Mouse (Mus musculus): ENCODE measurements around the gene Gm21190. TPM values are rescaled to one million over a fixed set of nuclear protein-coding genes. Genes with fewer than 3 reads are reported as not detected.
"Not testable (repeated sequence)": the region's sequence is repeated elsewhere in the genome, so short reads cannot be mapped to it uniquely, and the experiment has no call there.

Gm21190 gene
- total and polyA plus RNA-seq, 2 experiments from 2014 or later, result not detected

GRCm38 (mm10) chr5:15506575-15507308, 22.3 kb downstream of the Gm21190 start:
- WGBS, result 53% methylated on average over 16 of the region's 16 CpGs
- DNase-seq (ENCODE audit: low spot score) (peak; percentile 74), ATAC-seq (peak; percentile 75; the same call in 1 of the 2 replicates)
- H3K9me3 ChIP-seq (ENCODE audit: low read length), result peaks cover 29% of the 10 kb centered on the region
- H3K36me3 ChIP-seq (ENCODE audit: insufficient read depth, low read length), result no peaks in the 10 kb centered on the region
- H3K27ac ChIP-seq, result no peak overlapping the region
- peak overlapping the region; percentile 8; the same call in 1 of the 2 replicates for H3K4me2 ChIP-seq (ENCODE audit: low read depth, low read length)
- H3K4me3 ChIP-seq (ENCODE audit: low read length), result no peak overlapping the region; the same call in 1 of the 2 replicates
- H3K9ac ChIP-seq (replicated peaks; ENCODE audit: low read length), result no peak overlapping the region
- H3K27me3 ChIP-seq (ENCODE audit: insufficient read depth, low read length), result no peaks in the 10 kb centered on the region
- TF ChIP-seq CTCF (IDR thresholded peaks at IDR 0.05; ENCODE audit: low read depth), result peak; percentile 74
- H3K4me1 ChIP-seq (ENCODE audit: insufficient read depth, low read length), result no peaks in the 10 kb centered on the region

- not testable (repeated sequence) for H3K27me3 ChIP-seq (ENCODE audit: insufficient read depth, low read length); H3K36me3 ChIP-seq (ENCODE audit: insufficient read depth, low read length); H3K4me2 ChIP-seq (ENCODE audit: low read depth, low read length); DNase-seq (ENCODE audit: low spot score); H3K27ac ChIP-seq; H3K4me1 ChIP-seq (ENCODE audit: insufficient read depth, low read length); H3K4me3 ChIP-seq (ENCODE audit: low read length); H3K9ac ChIP-seq (replicated peaks; ENCODE audit: low read length)
- 28% methylated on average over 5 of the region's 5 CpGs for WGBS
- TF ChIP-seq CTCF (IDR thresholded peaks at IDR 0.05; ENCODE audit: low read depth), result peak; percentile 34; the same call in 1 of the 2 replicates
- peaks cover 12% of the 10 kb centered on the region for H3K9me3 ChIP-seq (ENCODE audit: low read length)
- peak; percentile 71 for ATAC-seq
Observed at GRCm38 (mm10) chr5:15498774-15499400, 30.1 kb downstream of the Gm21190 start.

- H3K9me3 ChIP-seq (ENCODE audit: low read length), result peaks cover 15% of the 10 kb centered on the region
- H3K27me3 ChIP-seq (ENCODE audit: insufficient read depth, low read length); H3K27ac ChIP-seq; H3K36me3 ChIP-seq (ENCODE audit: insufficient read depth, low read length); ATAC-seq; H3K9ac ChIP-seq (replicated peaks; ENCODE audit: low read length); DNase-seq (ENCODE audit: low spot score); H3K4me2 ChIP-seq (ENCODE audit: low read depth, low read length); H3K4me1 ChIP-seq (ENCODE audit: insufficient read depth, low read length); H3K4me3 ChIP-seq (ENCODE audit: low read length): not testable (repeated sequence)
- WGBS, result 67% methylated on average over 3 of the region's 3 CpGs
Observed at GRCm38 (mm10) chr5:15498350-15498749, 30.7 kb downstream of the Gm21190 start.

- ATAC-seq, result peak; percentile 58; the same call in 1 of the 2 replicates
- peaks cover 12% of the 10 kb centered on the region; the same call in 1 of the 2 replicates for H3K9me3 ChIP-seq (ENCODE audit: low read length)
- H3K36me3 ChIP-seq (ENCODE audit: insufficient read depth, low read length); H3K9ac ChIP-seq (replicated peaks; ENCODE audit: low read length); H3K4me2 ChIP-seq (ENCODE audit: low read depth, low read length); H3K27ac ChIP-seq; H3K27me3 ChIP-seq (ENCODE audit: insufficient read depth, low read length); H3K4me3 ChIP-seq (ENCODE audit: low read length); DNase-seq (ENCODE audit: low spot score); H3K4me1 ChIP-seq (ENCODE audit: insufficient read depth, low read length): not testable (repeated sequence)
- WGBS, result 60% methylated on average over 2 of the region's 2 CpGs
Observed at GRCm38 (mm10) chr5:15490934-15491333, 38.1 kb downstream of the Gm21190 start.

- TF ChIP-seq CTCF (IDR thresholded peaks at IDR 0.05; ENCODE audit: low read depth), result no peak
- Histone ChIP-seq H3K4me2 (ENCODE audit: low read depth, low read length) (no peak overlapping the region), H3K9me3 (ENCODE audit: low read length) (peaks cover 16% of the 10 kb centered on the region), H3K4me1 (ENCODE audit: insufficient read depth, low read length) (no peaks in the 10 kb centered on the region), H3K36me3 (ENCODE audit: insufficient read depth, low read length) (no peaks in the 10 kb centered on the region), H3K4me3 (ENCODE audit: low read length) (no peak overlapping the region), H3K27ac (no peak overlapping the region), H3K27me3 (ENCODE audit: insufficient read depth, low read length) (no peaks in the 10 kb centered on the region), H3K9ac (replicated peaks; ENCODE audit: low read length) (no peak overlapping the region)
- WGBS, result 85% methylated on average over 5 of the region's 5 CpGs
- DNase-seq (ENCODE audit: low spot score) (no peak), ATAC-seq (no peak; the same call in 1 of the 2 replicates)
Observed at GRCm38 (mm10) chr5:15488743-15489142, 40.3 kb downstream of the Gm21190 start.

- not testable (repeated sequence) for H3K4me2 ChIP-seq (ENCODE audit: low read depth, low read length); DNase-seq (ENCODE audit: low spot score); H3K36me3 ChIP-seq (ENCODE audit: insufficient read depth, low read length); H3K4me3 ChIP-seq (ENCODE audit: low read length); H3K27me3 ChIP-seq (ENCODE audit: insufficient read depth, low read length); H3K9ac ChIP-seq (replicated peaks; ENCODE audit: low read length); H3K4me1 ChIP-seq (ENCODE audit: insufficient read depth, low read length); H3K27ac ChIP-seq; ATAC-seq
- H3K9me3 ChIP-seq (ENCODE audit: low read length), result peaks cover 24% of the 10 kb centered on the region
- WGBS, result 23% methylated on average over 2 of the region's 2 CpGs
- TF ChIP-seq CTCF (IDR thresholded peaks at IDR 0.05; ENCODE audit: low read depth), result 0 out of 2 replicates have a peak, but pooled peaks have one; percentile 26
Observed at GRCm38 (mm10) chr5:15484616-15485015, 44.4 kb downstream of the Gm21190 start.

GRCm38 (mm10) chr5:15483576-15483975, 45.4 kb downstream of the Gm21190 start:
- ATAC-seq; DNase-seq (ENCODE audit: low spot score); H3K27ac ChIP-seq; H3K4me1 ChIP-seq (ENCODE audit: insufficient read depth, low read length); H3K4me2 ChIP-seq (ENCODE audit: low read depth, low read length); H3K36me3 ChIP-seq (ENCODE audit: insufficient read depth, low read length); H3K4me3 ChIP-seq (ENCODE audit: low read length); H3K27me3 ChIP-seq (ENCODE audit: insufficient read depth, low read length); H3K9ac ChIP-seq (replicated peaks; ENCODE audit: low read length): not testable (repeated sequence)
- 51% methylated on average over 4 of the region's 4 CpGs for WGBS
- peaks cover 21% of the 10 kb centered on the region for H3K9me3 ChIP-seq (ENCODE audit: low read length)

GRCm38 (mm10) chr5:15482815-15483214, 46.2 kb downstream of the Gm21190 start:
- not testable (repeated sequence) for H3K36me3 ChIP-seq (ENCODE audit: insufficient read depth, low read length); H3K9ac ChIP-seq (replicated peaks; ENCODE audit: low read length); H3K4me3 ChIP-seq (ENCODE audit: low read length); H3K4me1 ChIP-seq (ENCODE audit: insufficient read depth, low read length); H3K4me2 ChIP-seq (ENCODE audit: low read depth, low read length); H3K27ac ChIP-seq; ATAC-seq; DNase-seq (ENCODE audit: low spot score); H3K27me3 ChIP-seq (ENCODE audit: insufficient read depth, low read length)
- 60% methylated on average over 2 of the region's 2 CpGs for WGBS
- H3K9me3 ChIP-seq (ENCODE audit: low read length), result peaks cover 21% of the 10 kb centered on the region

- not testable (repeated sequence) for ATAC-seq; H3K4me3 ChIP-seq (ENCODE audit: low read length); DNase-seq (ENCODE audit: low spot score); H3K4me2 ChIP-seq (ENCODE audit: low read depth, low read length); H3K9ac ChIP-seq (replicated peaks; ENCODE audit: low read length); H3K27me3 ChIP-seq (ENCODE audit: insufficient read depth, low read length); H3K27ac ChIP-seq; H3K4me1 ChIP-seq (ENCODE audit: insufficient read depth, low read length); H3K36me3 ChIP-seq (ENCODE audit: insufficient read depth, low read length)
- peaks cover 12% of the 10 kb centered on the region; the same call in 1 of the 2 replicates for H3K9me3 ChIP-seq (ENCODE audit: low read length)
- 62% methylated on average over 1 of the region's 1 CpGs for WGBS
Observed at GRCm38 (mm10) chr5:15476423-15476822, 52.6 kb downstream of the Gm21190 start, which contains the start of gene Gm21149. Gene Gm21149 (minus strand): TSS chr5:15476523.

All from hindbrain, postnatal 0 days (tissue).